Mouse (Mus musculus): ENCODE measurements at regions not wholly inside any gene's neighbourhood (a gene's known extent, or its start where the extent isn't known, plus 50 kb on each side); places are given as distances from the start of the nearest gene placed in this dataset.

DNA sequence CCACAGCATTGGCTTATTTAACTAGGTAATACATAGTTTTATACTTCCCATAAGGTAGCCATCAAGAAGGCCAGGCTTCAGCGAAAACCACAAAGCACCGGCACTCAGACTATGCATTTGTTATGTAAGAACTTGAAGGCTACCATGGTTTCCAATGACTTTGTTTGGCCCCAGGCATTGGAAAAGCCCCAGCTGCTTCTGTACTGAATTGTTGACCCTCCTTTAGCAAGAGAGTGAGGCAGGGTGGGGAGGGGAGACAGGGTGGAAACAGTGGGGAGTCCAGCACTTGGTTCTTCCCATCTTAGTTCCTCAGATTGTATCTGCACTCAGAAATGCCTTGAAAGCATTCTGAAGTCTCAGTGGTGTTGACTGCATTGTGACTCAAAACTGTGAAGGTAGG lies 168.3 kb upstream of the Camk1g start:
- TF ChIP-seq GATA1 (IDR thresholded peaks at IDR 0.05; ENCODE audit: borderline replicate concordance, low read length) (no peak), POLR2AphosphoS5 (IDR thresholded peaks at IDR 0.05; ENCODE audit: insufficient replicate concordance, low read depth, low read length) (no peak), CTCF (IDR thresholded peaks at IDR 0.05; ENCODE audit: low read depth, low read length) (no peak), TAL1 (conservative IDR thresholded peaks at IDR 0.05; ENCODE audit: low read depth, low read length) (no peak), GATA2 (IDR thresholded peaks at IDR 0.05; ENCODE audit: borderline replicate concordance, low read depth, low read length) (no peak)
